Mouse (Mus musculus) retina, postnatal 1 day (tissue): ENCODE results near the gene Acad9.

Experiments
- DNase-seq: peaks from one replicate; pipeline ENCODE4 v3.0.0-alpha.2; 2012

The Acad9 gene

DNA sequence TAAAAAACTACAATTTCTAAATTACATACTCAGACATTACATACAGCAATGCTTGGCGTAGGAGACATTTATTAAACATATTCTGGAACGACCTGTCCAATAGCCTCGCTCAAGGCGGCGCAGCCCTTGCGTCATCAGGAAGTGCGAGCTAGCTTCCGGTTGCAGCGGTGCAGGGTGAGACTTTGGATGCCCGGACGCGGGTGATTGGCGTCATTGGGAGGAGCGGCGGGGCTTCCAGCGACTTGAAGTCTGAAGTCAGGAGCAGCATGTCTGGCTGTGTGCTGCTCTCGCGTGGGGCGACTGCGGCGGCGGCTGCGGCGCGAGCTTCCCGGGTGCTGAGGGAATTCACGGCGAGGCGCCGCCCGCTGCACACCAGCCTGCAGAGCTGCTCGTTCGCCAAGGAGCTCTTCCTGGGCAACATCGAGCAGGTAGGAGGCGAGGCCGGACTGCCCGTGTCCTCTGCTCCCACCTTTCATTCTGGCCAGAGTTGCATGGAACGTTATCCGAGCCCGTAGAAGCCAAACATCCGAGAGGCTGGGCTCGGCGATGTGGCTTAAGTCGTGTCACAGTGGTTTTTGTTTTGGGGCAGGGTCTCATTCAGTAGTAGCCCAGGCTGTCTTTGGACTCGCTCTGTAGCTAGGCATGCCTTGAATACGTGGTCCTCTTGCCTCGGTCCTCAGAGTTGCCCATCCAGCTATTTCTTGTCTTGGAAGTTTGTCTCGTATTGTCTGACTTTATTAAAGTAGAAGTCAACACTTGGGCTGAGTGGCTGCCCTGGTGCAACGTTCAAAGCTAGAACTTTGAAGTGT lies at the start of gene Acad9:
Gene Acad9, plus strand, starts transcription at position 137 of the 809 bp plus-strand sequence.
- DNase-seq: peak; percentile 97

DNA sequence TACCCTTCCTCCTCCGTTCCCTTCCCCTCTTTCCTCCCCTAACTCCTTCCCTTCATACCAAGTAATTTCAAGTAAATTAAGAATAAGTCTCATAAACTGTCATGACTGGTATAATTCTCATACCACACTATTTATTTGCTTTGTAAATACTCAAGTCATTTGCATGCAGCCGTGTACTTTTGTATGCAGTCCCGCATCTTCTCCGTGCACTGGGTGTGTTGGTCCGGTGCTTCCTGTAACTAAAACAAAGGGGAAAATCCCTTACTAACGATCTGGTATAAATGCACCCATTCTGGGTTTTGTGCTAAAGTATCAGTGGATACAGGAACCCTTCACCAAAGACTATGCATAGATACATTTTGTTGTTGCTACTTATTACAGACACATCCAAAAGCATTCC lies 40.0 kb upstream of the Acad9 start:
- DNase-seq: no peak

DNA sequence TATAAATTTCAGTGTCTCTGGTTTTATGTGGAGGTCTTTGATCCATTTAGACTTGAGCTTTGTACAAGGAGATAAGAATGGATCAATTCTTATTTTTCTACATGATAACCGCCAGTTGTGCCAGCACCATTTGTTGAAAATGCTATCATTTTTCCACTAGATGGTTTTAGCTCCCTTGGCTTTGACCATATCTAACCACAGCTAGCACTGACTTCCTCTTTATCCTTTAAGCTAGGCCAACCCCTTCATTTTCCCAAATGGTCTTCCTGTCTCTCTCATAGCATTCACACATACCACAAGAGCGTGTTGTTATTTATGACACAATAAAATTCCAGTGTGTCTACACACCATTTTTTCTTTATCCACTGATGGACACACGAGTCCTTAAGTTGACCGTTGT lies 35.8 kb upstream of the Acad9 start:
- no peak for DNase-seq

DNA sequence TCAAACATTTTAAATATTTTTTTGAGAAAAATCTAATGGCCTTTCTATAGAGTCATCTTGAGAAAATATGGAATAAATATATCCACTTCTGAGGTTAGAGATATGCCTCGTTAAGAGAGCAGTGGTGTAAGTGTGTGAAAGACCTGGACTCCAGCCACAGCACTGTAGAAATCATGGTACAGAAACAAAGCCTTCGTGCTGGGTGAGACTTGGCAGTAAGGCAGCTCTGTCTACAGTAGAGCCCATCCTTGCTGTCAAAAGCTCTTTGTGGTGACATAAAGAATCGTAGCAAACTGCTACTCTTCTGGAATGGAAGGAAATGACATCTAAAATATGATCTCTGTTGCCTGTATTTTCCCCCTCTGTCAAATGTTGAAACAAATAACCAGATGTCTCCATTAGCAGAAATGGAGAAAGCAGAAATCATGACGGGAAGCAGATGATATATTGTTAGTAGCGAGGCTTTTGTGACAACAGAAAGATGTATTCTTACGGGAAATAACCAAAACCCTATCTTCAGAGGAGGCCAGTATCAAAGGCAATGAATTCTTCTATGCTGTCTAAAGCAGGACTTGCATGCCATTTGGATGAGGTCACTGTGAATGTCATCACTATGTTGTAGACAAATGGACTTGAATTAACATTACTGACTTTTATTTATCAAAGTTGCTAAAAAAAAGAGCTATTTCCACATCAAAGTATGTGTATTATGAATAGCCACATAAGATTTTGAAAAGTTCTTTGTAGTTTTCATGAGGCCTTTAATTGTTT lies 33.9 kb upstream of the Acad9 start:
- DNase-seq: no peak

DNA sequence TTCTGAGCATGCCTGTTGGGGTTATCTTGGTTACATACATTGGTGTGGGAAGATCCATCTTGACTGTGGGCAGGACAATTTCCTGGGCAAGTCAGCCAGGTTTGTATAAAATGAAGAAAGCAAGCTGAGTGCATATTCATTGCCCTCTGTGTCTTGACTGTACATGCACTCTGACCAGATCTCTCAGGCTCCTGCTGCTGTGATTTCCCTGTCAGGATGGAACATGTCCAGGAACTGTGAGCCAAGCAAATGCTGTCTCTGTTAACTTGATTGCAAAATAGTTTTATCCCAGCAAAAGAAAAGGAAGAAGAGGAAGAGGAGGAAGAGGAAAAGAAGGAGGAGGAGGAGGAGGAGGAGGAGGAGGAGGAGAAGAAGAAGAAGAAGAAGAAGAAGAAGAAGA lies 21.3 kb upstream of the Acad9 start:
- no peak for DNase-seq

DNA sequence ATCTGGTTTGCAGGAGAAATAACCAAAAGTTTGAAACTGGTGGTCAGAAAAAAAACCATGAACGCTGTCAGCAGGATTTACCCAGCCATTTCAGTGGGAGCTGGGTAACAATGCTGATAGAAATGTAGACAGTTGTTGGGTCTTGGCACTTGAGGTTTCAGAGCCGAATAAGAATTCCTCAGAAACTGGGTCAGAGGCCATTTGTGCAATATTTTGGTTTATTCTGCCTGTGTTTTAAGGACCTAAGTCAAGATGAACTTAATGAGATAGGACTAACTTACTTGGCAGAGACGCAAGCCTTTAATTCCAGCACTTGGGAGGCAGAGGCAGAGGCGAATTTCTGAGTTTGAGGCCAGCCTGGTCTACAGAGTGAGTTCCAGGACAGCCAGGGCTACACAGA lies 20.7 kb upstream of the Acad9 start:
- DNase-seq: no peak

DNA sequence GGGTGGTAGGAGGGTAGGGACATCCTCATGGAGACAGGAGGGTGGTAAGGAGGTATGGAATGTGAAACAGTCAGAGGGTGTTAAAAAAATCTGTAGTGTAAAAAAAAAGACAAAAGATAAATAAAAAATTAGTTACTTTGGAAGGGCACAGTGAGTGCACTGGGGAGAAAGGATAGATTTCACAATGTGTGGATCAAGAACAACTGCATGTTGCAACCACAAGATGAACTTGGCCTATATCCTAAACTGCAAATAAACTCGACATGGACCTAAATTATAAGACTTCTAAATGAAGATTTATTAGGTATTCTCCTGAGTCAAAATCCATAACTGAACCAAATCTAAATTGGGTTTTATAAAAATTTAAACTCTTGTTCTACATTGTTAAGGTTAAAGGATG lies 16.7 kb upstream of the Acad9 start:
- no peak for DNase-seq

DNA sequence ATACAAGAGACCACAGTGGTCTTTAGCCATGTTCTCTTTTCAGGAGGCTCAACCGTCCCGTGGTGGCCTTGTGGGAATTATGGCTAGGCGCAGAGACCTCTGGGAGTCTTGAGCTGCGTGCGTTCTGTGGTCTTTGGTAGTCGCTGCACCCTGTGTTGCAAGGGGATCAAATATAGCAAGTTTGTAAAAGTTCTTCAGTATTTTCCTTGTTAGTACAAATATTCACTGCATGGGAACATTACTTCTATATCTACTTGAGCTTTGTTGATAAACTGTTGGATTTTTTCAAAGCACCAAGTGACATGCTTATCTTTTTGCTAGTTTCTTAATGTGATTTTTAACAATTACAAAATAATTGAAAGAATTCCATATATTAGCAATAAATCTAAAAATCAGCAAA lies 12.3 kb upstream of the Acad9 start, which contains the start of gene Ccdc144b:
Gene Ccdc144b, minus strand, starts transcription at position 101 of the 400 bp plus-strand sequence.
- DNase-seq: no peak

DNA sequence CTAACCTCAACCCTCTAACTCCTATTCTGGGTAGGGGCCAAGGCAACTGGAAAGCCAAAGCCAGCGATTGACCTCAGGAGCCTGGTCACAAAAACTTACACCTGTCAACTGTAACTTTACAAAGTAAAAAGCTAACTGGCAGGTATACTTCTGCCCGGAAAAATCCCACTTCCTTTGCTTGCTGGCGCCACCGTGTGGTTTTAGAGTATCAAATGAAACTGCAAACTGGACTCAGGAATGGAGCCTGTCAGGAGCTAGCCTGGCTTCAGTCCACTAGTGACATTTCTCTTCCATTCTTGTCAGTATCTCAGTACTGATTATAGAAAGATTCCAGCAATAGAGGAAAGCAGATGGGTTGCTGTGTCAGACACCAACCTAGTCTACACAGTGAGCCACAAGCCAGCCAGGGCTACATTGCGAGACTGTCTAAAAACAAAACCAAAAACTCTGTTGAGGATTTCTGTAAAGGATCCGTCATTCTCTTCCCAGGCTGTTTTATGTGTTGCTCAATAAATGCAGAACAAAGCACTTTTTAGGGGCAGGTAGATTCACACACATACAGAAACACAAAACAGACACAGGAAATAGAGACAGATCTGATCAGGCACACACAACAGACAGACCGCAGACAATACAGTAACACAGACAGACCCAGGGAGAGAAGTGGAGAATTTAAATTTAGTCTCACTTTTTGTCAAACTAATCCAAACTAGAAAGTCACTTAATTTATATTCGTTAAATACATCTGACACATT lies 5.5 kb upstream of the Acad9 start:
- DNase-seq: peak; percentile 71

DNA sequence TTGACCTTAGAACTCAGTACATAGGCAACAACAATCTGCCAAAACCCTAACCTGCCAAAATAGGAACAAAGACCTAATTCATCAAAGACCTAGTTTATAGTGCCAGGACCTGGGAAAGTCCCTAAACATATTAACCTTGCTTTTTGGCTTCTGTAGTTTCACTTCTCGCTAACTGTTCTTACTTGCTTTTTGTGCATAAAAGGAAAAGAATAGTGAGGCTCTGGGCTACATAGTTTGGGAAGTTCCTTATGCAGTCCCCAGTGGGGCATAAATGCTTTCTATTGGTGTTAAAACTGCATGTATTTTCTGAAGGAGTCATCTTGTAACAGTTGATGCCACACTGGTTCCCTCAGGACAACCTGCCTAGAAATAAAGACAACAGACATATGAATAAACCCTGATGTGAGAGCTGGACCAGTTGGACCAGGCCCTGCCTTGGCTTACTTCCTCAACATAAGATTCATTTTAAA lies 1.2 kb upstream of the Acad9 start:
- DNase-seq: no peak

DNA sequence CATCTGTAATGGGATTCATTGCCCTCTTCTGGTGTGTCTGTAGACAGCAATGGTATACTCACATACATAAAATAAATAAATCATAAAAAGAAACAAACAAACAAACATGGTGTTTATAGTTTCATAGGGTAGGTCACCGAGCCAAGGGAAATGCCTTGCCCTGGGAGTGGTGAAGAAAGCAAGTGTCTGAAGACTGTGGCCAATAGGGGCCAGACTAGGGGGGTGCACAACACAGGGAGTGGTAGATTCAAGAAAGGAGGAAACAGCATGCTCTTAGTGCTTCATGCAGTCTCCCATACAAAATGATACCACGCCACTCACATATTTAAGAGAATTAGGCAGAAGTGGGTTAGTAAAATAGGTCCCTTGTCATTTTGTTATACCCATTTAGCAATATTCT lies 613 bp upstream of the Acad9 start:
- no peak for DNase-seq

DNA sequence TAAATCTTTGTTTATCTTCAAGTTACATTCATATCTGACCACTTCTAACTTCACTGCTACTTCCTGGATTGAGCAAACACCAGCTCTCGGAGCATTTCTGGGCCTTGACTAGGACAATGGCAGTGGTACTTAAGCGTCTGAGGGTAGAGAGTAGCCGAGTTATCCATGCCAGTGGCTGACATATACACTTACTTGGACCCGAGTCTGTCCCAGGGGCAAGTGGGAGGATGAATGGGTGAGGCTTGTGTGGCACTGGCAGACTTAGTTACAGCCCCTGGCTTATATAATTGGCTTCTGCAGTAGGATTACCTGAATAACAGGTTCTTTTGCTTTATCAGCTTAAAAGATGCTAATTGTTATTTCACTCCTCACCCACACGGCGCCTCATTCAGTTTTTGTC lies 2.0 kb downstream of the Acad9 start:
- no peak for DNase-seq

DNA sequence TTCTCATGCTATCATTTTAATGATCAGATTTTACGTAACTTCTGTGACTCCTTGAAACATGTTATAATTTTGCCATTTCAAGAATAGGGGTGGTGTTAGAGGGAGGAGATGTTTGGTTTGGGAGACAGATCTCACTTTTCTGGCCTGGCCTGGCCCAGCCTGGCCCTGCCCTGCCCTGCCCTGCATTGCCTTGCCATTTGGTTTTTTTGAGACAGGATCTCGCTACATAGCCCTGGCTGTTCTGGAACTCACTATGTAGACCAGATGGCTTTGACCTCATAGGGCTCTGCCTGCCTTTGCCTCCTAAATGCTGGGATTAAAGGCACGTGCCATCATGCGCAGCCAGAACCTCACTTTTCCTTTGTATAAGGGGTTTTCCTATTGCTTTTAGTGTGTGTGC lies 4.7 kb downstream of the Acad9 start:
- no peak for DNase-seq

DNA sequence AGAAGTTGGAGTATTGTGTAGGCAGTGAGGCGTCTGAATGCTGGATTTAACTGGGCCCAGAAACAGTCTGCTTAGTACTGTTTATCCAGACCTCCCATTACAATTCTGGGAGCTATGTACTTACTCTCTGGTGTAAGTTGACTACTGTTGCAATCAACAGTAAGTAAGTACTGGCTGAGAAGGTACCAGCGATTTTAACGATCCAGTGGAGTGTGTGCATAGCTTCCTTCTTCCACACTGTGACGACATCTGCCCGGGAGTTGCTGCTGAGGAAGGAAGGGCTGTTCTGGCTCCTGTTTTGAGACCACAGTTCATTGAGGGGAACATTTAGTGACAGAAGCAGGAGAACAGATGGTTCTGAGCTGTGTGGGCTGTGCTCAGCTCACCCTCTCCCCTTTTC lies 5.3 kb downstream of the Acad9 start:
- no peak for DNase-seq

DNA sequence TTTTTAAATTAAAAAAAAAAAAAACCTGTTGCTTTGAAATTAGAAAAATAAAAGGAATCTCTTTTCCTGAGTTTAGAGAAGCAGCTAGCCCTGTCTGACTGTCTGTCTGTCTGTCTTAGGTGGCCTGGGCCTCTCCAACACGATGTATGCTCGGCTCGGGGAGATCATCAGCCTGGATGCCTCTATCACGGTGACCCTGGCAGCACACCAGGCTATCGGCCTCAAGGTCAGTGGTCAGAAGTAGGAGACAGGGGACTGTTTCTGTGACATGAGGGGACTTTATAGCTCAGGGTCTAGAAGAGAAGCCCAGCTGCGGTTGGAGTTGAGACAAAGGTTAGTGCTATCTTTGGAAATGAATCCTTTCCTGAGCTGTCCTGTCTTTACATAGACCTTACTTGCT lies 8.5 kb downstream of the Acad9 start:
- no peak for DNase-seq

DNA sequence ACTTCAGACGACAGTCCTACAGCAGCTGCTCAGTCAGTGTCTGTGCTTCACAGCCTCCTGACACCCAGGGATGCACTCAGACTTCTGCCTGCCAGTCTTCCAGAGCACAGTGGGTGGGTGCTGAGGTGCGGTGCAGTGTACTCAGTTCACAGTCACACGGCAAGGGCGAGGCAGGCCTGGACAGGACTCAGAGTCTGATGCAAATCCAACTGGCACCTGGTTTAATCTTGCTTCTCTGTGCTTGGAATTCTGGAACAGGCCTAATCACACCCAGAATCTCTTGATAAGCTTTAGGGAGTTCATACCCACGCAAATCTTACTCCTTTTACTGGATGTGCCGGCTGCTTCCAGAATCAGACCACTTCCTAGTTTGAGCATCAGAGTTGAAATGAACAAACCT lies 9.7 kb downstream of the Acad9 start:
- no peak for DNase-seq

DNA sequence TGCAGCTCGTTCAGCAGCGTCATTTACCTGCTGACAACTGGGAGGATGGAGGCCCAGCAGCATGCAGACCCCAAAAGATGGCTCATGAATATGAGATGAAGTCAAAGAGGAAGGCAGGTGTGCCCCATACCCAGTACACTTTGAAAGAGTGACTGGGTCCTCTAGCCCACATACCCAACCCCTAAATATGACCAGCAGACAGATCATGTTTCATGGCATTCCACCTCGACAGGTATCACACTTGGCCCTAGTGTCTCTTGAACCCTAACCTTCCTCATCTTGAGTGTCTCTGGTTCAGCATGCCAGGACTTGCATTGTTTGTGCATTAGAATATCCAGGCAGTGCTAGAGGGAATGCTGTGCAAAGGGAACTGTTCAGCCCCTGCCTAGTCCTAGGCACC lies 11.6 kb downstream of the Acad9 start:
- DNase-seq: no peak

DNA sequence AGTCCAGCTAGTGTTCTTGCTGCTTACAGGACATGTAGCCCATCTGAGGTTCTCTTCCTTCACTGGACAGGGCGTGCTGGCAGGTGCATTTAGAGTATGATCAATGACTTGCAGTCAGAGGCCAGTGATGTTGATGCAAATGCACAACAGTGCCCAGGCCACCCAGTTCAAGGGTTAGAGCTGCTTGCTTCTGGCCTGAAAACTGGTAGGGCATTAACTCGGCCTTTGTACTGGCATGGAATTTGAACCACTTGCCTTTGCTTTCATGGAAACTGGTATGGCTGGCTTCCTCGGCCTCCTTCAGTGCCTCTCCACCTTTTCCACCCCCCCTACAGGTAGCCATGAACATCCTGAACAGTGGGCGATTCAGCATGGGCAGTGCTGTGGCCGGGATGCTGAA lies 14.1 kb downstream of the Acad9 start:
- no peak for DNase-seq

DNA sequence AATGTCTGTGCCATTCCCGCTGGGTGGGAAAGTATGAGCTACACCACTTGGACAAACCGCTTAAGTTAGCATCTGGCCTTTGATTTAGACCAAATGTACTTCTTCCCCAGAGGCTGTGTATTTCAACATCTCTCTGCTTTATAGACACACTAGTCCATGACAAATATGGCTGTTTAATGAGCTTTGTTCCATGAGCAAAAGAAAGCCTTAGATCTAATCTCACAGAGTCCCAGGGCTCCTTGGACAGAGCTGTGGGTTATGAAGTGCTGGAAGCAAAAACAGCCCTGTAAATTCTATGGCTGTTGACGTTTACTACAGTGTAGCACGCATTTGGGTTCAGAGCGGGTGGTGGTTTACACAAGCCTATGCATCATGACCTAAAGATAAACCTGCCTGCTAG lies 15.0 kb downstream of the Acad9 start:
- no peak for DNase-seq

DNA sequence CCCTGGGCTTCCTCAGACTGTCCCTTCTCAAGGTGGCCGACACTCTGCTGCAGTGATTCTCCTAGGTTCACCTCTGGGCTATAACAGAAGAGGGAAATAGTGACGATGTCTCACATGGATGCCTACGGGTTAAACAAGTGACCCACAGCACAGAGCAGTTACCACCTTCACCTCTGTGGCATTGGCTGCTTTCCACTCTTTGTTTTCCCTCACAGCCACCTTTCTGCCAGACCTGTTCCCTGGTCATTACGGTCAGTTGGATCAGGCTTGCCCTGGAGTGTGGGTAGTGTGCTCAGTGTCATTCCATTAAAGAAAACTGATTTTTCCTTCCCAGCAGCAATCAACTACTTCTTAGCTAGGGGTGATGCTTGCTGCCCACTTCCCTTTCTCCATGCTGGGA lies 17.1 kb downstream of the Acad9 start:
- no peak for DNase-seq

DNA sequence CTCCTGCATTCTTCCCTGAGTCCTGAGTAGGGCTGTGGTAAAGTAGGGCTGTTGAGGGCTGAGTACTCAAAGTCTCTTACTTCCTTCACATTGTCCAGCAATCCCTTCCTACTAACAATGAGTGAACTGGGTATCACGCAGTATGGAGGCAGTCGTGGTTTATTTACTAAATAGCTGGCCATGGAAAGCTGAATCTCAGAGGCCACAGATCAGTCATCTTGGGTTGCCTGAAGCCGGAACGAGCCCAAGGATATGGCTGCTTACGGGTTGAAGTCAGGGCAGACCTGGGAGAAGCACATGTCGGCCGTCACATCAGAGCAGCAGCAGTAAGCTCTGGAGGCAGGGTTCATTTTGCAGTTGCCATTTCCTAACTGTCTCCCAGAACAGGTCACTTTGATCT lies 17.6 kb downstream of the Acad9 start:
- DNase-seq: no peak

DNA sequence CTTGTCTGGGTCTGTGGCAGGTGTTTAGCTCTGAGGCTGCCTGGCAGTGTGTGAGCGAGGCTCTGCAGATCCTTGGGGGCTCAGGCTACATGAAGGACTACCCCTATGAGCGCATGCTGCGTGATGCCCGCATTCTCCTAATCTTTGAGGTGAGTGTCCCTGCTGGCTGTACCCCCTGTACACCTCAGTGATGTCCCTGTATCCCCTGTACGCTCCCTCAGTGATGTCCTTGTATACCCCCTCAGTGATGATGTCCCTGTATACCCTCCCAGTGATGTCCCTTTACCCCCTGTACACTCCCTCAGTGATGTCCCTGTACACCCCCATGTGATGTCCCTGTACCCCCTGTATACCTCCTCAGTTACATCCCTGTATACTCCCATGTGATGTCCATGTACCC lies 19.6 kb downstream of the Acad9 start:
- DNase-seq: no peak

DNA sequence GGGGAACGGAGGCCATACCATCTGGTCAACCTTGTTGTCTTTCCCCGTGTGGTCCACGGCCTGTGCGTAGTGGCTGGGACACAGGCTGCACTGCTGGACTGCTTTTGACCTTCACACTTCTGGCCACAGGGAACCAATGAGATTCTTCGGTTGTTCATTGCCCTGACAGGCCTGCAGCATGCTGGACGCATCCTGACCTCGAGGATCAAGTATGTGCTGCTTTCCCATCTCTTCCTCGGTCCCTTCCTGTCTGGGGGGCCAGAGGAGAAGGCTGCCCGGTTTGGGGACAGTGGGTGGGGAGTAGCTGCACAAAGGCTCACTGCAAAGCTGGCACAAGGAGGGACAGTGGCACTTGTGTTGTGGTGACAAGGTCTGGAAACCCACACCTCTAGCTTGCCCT lies 21.8 kb downstream of the Acad9 start:
- DNase-seq: no peak

DNA sequence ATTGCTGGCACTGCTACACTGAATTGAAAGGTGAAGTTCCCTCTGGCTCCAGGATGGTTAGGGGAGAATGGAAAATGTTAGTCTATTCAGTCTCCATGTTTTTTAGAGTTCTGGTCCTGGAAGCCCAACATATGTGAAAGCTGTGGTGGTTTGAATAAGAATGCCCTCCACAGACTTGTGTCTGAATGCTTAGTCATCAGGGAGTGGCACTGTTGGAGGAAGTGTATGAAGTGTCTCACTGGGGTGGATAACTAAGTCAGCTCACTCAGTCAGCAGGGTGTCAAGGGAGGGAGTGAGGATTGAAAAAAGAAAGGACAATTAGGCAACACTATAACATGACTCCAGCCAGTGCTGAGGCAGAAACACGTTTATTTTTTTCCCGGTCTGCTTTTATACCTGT lies 29.6 kb downstream of the Acad9 start:
- DNase-seq: no peak
